Mouse (Mus musculus): ENCODE measurements at regions not wholly inside any gene's neighbourhood (a gene's known extent, or its start where the extent isn't known, plus 50 kb on each side); places are given as distances from the start of the nearest gene placed in this dataset.

DNA sequence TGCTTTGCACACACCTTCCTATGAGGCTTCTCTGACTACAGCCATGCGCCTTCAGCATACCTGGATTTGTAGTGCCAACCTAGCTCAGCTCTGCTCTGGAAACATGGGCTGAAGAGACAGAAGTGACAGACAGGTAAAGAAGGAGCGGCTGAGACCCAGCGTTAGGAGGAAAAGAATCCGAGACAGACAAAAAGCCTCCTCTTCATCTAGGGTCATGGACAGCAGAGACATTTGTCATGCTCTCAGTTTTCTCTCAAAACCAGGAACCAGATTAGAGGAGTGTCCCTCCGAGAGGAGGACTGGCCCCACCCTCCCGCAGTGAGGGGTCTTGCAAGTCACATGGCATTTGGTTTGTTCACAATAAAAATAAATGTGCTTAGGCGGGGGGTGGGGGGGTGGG lies 317.4 kb upstream of the Prickle1 start:
- DNase-seq (ENCODE audit: extremely low spot score in 1 of 2, low spot score in 1 of 2): no peak

DNA sequence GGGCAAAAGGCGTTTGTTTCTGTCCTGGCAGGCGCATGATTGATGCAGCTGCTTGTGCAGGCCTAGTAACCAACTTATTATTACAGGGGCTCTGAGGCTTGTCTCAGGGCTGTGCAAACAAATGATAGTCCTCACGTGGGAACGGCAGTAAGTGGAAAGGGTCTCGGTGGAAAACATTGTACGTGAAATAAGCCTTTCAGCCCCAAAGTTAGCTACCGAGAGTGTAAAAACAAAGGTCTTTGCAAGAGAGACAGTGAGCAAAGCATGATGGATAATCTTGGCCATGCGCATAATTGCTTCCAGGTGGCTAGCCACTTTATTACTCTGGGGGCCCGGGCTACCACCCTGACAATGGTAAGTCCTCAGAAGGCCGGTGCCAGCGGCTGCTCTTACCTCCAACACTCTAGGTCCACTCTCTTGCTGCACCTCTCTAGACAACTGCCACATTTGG lies 315.3 kb upstream of the Prickle1 start:
- DNase-seq (ENCODE audit: extremely low spot score in 1 of 2, low spot score in 1 of 2): no peak

DNA sequence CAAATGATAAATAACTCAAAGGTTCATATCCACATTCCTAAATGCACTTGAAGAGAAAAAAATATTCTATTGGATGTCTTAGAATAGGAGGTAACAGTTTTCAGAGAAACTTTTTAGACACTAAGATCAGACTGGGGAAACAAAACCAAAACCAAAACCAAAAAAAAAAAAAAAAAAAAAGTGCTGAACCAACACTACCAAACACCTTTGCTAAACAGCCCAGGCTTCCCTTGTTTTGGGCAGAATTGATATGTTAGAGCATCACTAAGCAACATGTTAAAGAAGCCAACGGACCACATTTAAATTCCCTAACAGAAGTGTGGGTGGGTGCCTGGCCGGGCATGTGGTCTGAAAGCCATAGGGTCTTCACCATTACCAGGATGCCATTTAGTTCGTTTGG lies 314.5 kb upstream of the Prickle1 start:
- DNase-seq (ENCODE audit: extremely low spot score in 1 of 2, low spot score in 1 of 2): no peak

GRCm38 (mm10) chr15:93903671-93904603 lies 308.2 kb upstream of the Prickle1 start:
- no peak for DNase-seq (ENCODE audit: extremely low spot score in 1 of 2, low spot score in 1 of 2)

GRCm38 (mm10) chr15:93882826-93883225 lies 287.1 kb upstream of the Prickle1 start:
- no peak for DNase-seq (ENCODE audit: extremely low spot score in 1 of 2, low spot score in 1 of 2)

DNA sequence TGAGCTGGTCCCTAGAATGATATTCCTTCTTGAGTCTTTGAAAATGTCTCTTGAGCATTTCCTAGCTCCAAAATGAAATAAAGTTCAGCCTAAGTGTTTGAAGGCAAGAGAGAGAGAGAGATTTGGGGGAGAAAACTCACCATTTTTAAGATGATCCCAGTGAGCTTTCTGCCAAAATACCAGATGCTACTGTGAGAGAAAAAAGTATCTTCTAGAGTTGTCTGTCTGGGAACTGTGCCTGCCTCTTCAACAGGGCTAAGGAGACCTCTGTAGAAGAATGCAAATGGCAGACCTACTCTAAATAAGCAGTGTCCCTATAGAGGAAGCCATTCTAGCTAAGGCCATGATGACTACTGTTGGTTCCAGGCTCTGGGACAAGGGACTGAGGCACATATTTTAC lies 285.6 kb upstream of the Prickle1 start:
- DNase-seq (ENCODE audit: extremely low spot score in 1 of 2, low spot score in 1 of 2): no peak

DNA sequence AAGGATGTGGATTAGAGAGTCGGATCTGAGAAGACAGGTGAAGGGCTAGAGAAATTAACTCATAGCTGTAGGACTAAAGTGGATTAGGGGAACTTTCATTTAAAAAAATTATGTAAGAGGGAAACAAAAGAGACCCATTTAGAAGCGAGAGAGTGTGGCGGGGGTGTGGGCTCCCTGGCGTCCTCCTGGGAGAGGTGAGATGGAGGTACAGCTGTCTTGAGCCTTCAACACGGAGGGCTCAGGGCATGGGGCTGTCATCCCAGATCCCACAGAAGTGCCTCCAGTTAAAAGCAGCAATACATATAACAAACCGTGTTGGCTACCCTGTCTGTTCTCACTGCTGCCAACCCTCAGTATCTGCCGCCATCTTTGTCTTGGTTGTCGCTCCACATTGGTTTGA lies 284.6 kb upstream of the Prickle1 start:
- DNase-seq (ENCODE audit: extremely low spot score in 1 of 2, low spot score in 1 of 2): no peak

DNA sequence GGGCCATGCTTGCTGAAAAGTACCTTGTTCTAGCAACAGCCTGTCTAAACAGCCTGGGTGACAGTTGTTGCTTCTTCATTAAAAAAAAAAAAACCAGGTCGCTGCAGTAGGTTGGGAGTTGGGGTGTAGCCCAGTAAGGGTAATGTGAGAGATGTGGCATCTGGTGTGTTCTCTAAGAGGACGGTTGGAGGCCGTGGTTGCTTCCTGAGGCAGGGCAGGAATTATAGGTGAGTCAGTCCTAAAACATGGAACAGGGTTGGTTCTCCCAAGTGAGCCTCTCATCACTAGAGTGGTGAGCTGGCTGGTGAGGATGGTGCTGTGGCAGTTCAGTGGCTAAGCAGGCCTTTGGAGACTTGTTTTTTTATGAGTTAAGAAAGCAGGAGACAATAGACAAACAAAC lies 283.3 kb upstream of the Prickle1 start:
- no peak for DNase-seq (ENCODE audit: extremely low spot score in 1 of 2, low spot score in 1 of 2)

DNA sequence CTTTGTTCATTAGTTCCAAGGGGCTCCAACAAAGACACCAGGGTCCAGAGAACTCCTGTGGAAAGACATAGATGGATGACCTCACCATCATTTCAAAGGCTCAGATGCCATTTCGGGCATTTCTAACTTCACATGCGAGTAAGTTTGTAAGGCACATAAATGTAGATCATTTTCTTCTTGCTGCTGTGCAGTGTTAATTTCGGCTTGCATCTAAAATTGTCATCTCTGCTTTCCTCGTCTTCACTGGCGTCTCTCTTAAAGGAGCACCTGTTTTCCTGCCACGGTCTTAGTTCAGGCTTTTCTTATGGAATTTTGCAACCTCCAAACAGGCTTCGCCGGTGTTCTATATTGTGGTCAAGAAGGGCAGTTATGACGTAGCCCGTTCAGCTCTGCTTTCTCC lies 280.6 kb upstream of the Prickle1 start:
- no peak for DNase-seq (ENCODE audit: extremely low spot score in 1 of 2, low spot score in 1 of 2)

DNA sequence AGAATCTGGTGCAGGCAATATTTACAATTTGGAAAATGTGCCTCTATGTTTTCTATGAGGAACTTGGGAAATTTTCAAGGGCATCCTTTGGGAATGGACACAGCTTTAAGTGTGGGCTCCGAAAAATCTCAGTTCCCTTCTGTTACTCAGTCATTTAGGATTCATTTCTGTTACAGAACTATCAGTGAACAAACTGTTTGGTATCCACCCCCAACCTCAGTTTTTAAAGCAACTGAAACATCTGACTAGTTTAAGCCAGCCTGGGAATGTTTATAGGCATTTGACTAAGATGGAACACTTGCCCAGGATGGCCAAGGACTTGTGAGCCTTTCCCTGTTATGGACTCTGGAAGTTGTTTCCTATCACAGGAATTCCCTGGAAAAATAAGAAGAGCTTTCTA lies 280.0 kb upstream of the Prickle1 start:
- DNase-seq (ENCODE audit: extremely low spot score in 1 of 2, low spot score in 1 of 2): no peak

DNA sequence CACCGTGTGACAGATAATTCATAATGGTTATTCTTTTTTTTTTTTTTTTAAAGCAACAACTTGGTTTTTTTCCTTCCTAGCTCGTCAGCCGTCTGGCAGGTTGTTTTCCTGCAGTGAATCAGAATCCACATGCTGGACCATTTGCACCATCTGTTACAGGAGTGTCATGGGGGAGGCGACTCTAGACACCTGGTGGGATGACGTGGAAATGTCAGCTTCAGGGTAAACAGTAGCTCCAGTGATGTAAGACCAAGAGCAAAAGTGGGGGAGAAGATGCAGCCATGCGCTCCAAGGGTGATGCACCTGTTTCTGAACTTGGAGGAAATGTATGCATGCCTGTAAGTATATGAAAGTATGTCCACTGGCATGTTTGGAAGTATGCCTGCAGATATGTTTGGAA lies 278.5 kb upstream of the Prickle1 start:
- peak; percentile 37 to 54 for DNase-seq (ENCODE audit: extremely low spot score in 1 of 2, low spot score in 1 of 2)

DNA sequence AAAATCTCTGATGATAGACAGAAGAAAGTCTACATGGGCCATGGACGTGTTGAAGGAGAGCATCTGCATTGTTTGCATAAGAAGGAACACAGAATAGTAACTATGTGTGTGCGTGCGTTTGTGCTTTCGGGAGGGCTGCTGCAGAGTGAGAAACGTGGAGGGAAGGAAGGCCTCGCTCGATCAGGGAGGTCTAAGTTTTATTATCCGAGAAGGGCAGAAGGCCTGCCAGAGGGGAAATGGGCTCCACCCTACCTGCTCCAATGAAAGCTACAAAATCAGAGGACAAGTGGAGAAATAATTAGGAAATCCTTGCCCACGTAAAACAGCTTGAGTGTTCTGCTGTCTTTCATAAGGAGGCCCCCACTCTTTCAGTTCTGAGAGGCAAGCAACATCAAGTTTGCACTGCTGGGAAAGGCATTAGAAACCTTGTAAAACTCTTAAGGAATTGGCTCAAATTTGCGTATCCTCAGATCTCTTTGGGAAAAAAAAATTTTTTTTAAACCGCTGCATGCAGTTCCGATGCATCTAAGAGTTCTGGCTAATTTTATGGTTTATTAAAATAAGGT lies 261.7 kb upstream of the Prickle1 start:
- no peak for DNase-seq (ENCODE audit: extremely low spot score in 1 of 2, low spot score in 1 of 2)

DNA sequence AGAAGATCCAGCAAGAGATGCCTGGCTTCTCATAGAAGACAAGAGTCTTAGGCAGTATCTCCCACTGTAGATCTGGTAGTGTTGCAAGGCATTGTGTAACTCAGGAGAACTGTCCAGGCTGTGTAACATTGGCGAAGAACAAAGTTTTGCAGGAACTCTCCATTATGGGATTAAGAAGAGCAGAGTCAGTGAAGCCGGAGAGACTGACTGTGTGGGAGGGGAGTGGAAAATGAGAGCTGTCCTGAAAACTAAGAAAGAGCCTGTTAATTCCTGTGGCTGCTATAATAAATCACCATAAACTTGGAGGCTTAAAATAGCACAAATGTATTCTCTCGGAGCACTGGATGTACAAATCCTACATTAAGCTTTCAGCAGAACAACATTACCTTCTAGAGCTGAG lies 257.5 kb upstream of the Prickle1 start:
- no peak for DNase-seq (ENCODE audit: extremely low spot score in 1 of 2, low spot score in 1 of 2)

DNA sequence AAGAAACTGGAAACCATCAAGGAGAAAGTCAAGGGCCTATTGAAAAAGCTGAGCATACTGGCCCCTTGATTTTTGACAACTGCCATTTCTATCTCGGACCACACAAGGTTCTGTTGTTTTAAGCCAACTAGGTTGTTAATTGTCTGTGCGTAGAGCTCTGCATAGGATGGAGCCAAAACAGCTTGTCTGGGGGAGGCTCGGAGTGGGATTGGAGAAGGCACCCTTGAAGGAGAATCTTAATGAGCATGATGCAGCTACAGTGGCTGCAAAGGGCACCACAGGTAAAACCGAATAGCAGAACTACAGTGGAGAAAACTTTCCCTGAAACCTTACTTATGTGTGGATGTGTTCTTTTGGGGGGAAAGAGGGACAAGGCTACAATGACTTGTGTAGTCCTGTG lies 256.4 kb upstream of the Prickle1 start:
- DNase-seq (ENCODE audit: extremely low spot score in 1 of 2, low spot score in 1 of 2): no peak

DNA sequence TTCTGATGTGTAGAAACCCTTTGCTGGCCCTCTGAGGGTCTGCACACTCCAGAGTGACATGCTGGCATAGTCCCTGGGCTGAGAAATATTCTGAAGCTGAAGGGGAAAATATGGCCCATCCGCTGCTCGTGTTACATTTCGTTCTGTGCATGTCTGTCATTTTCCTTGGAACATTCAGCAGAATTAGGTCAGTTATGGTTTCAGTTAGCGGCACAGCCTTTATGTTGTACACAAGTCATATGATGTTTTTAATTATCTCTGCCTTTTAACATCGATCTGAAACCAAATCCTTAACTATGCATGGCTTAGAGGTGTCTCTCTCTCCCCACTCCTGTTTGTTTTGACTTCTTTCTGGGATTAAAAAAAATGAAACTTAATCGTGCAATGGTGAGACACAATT lies 254.7 kb upstream of the Prickle1 start:
- no peak for DNase-seq (ENCODE audit: extremely low spot score in 1 of 2, low spot score in 1 of 2)

DNA sequence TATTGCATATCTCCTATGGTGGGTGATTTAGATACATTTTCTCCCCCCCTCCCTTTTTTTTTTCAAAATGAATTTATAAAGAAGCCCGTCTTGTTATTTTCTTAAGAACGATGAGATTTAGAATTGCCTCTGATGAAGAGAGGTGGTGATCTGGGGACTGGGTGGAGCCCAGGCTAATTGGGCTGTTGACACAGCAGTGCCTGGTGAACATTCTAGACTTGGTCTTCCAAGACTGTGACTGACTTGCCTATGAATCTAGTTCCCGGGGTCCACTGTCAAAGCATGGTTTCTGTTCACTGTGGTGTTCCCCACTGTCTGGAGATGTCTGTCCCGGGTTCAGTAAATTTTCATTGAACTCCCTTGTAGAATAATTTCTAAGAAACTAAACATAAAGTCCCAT lies 253.1 kb upstream of the Prickle1 start:
- DNase-seq (ENCODE audit: extremely low spot score in 1 of 2, low spot score in 1 of 2): no peak

DNA sequence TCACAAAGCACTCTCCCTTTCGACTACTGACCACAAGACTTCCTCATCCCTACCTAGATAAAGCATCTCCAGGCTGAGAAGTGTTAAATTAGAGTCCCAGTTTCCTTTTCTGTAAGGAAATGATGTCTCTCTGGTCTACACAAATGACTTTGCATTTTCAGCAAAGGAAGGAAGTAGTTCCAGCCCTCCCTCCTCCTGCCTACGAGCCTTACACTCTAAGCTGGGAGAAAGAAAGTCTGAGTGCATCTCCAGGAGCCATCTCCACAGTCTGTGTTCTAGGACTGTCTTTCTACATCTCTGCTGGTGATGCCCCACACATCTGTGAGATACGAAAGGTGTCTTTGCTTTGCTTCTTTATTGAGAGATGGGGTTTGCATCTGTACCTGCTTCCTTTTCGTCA lies 251.1 kb upstream of the Prickle1 start:
- DNase-seq (ENCODE audit: extremely low spot score in 1 of 2, low spot score in 1 of 2): no peak

GRCm38 (mm10) chr15:93845801-93846200 lies 250.1 kb upstream of the Prickle1 start:
- DNase-seq (ENCODE audit: extremely low spot score in 1 of 2, low spot score in 1 of 2): peak in 1 of 2 experiments; percentile 39

DNA sequence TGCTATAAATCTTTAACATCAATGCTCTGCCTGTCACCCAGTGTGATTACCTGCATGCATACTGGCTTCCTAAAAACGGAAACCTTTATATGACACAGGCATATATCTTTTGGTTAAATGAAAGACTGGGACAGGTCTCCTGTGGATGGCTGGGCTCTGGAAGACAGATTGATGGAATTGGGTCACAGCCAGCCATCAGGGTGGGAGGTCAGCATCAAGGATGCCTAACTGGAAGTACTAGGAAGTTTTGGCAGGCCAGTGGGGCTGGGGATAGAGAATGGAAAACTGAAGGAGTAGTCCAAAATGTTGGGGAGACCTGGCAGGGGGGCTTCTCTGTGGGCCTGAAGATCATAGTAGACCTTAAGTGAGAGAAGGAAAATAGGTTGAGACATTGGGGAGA lies 237.3 kb upstream of the Prickle1 start:
- no peak for DNase-seq (ENCODE audit: extremely low spot score in 1 of 2, low spot score in 1 of 2)

DNA sequence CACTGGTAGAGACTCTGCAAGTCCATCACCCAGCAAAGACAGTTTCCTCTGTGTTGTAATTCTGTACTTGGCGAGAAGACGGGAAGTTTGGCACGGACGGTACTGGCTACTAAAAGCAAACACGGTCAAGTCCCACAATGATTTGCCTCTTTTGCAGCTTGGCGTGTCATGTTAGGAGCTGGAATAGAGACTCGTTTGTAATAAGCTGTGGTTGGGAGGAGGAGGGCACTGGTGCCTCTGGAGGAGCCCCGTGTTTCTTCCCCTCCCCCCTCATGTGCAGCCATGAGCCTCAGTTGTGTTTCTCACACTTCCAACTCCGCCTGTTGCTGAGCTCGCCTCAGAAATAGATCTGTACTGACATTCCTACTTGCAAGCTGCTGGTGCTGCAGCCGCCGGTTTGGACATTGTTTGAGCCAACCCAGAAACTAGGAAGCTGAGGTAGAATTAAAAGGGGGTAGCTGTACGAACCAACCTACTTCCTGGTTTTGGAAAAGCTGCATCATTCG lies 236.8 kb upstream of the Prickle1 start:
- DNase-seq (ENCODE audit: extremely low spot score in 1 of 2, low spot score in 1 of 2): peak in 1 of 2 experiments; percentile 24

- DNase-seq (ENCODE audit: extremely low spot score in 1 of 2, low spot score in 1 of 2): no peak
These were observed 235.5 kb upstream of the Prickle1 start for GRCm38 (mm10) chr15:93831148-93831547.

Measured in layer of hippocampus, postnatal 25 days (tissue).